Mouse (Mus musculus): ENCODE results near the gene Pfdn4. TPM values are rescaled to one million over a fixed set of nuclear protein-coding genes. Genes with fewer than 3 reads are reported as not detected.

The Pfdn4 gene
- polyA plus RNA-seq, 1 experiment from 2014 or later, result 48.5 TPM

- no peak overlapping the region for H3K4me2 ChIP-seq (ENCODE audit: low read depth, low read length)
- peaks cover 4% of the 10 kb centered on the region; the same call in 1 of the 2 replicates for H3K27me3 ChIP-seq (replicated peaks; ENCODE audit: control insufficient read depth, insufficient read depth, low read length)
- H3K27ac ChIP-seq (ENCODE audit: low read length), result no peak overlapping the region
- H3K4me3 ChIP-seq (ENCODE audit: low read length), result no peak overlapping the region
- no peak for ATAC-seq
- H3K4me1 ChIP-seq (ENCODE audit: control insufficient read depth, insufficient read depth, low read length), result no peaks in the 10 kb centered on the region
- WGBS, result 58% methylated on average over 26 of the region's 26 CpGs
- no peaks in the 10 kb centered on the region for H3K36me3 ChIP-seq (ENCODE audit: control insufficient read depth, insufficient read depth, low read length)
- no peaks in the 10 kb centered on the region for H3K9me3 ChIP-seq (ENCODE audit: control insufficient read depth, low read length)
- H3K9ac ChIP-seq (ENCODE audit: low read depth, low read length), result no peak overlapping the region
Measured at GRCm38 (mm10) chr2:170487890-170488502, 8.2 kb upstream of the Pfdn4 start.

GRCm38 (mm10) chr2:170494784-170495710 is 1.2 kb upstream of the Pfdn4 start:
- H3K9ac ChIP-seq (ENCODE audit: low read depth, low read length), result no peak overlapping the region
- H3K36me3 ChIP-seq (ENCODE audit: control insufficient read depth, insufficient read depth, low read length), result no peaks in the 10 kb centered on the region
- no peak overlapping the region for H3K27ac ChIP-seq (ENCODE audit: low read length)
- 6% methylated on average over 31 of the region's 31 CpGs for WGBS
- H3K4me3 ChIP-seq (ENCODE audit: low read length), result no peak overlapping the region
- H3K27me3 ChIP-seq (replicated peaks; ENCODE audit: control insufficient read depth, insufficient read depth, low read length), result peaks cover 56% of the 10 kb centered on the region
- H3K4me2 ChIP-seq (ENCODE audit: low read depth, low read length), result no peak overlapping the region
- no peak for ATAC-seq
- no peaks in the 10 kb centered on the region for H3K9me3 ChIP-seq (ENCODE audit: control insufficient read depth, low read length)
- H3K4me1 ChIP-seq (ENCODE audit: control insufficient read depth, insufficient read depth, low read length), result peaks cover 13% of the 10 kb centered on the region

- H3K4me1 ChIP-seq (ENCODE audit: control insufficient read depth, insufficient read depth, low read length), result peaks cover 13% of the 10 kb centered on the region
- peak within 1 kb of the TSS; percentile 56 for H3K4me2 ChIP-seq (ENCODE audit: low read depth, low read length)
- H3K4me3 ChIP-seq (ENCODE audit: low read length), result peak within 1 kb of the TSS; percentile 31
- WGBS, result 1% methylated on average over 36 of the region's 36 CpGs
- peak; percentile 97 for ATAC-seq
- no peak within 1 kb of the TSS for H3K9ac ChIP-seq (ENCODE audit: low read depth, low read length)
- H3K36me3 ChIP-seq (ENCODE audit: control insufficient read depth, insufficient read depth, low read length), result no peaks in the 10 kb centered on the region
- no peaks in the 10 kb centered on the region for H3K9me3 ChIP-seq (ENCODE audit: control insufficient read depth, low read length)
- H3K27me3 ChIP-seq (replicated peaks; ENCODE audit: control insufficient read depth, insufficient read depth, low read length), result peaks cover 56% of the 10 kb centered on the region
- H3K27ac ChIP-seq (ENCODE audit: low read length), result no peak within 1 kb of the TSS
Measured at GRCm38 (mm10) chr2:170497091-170497566, 901 bp downstream of the Pfdn4 start, which contains the start of gene Cyp24a1. Gene Cyp24a1 (minus strand): TSS chr2:170497145.

- Histone ChIP-seq H3K4me1 (ENCODE audit: control insufficient read depth, insufficient read depth, low read length) (peaks cover 13% of the 10 kb centered on the region), H3K9me3 (ENCODE audit: control insufficient read depth, low read length) (no peaks in the 10 kb centered on the region), H3K9ac (ENCODE audit: low read depth, low read length) (no peak overlapping the region), H3K36me3 (ENCODE audit: control insufficient read depth, insufficient read depth, low read length) (no peaks in the 10 kb centered on the region), H3K4me2 (ENCODE audit: low read depth, low read length) (0 out of 2 replicates have a peak overlapping the region, but pooled peaks have one; percentile 56), H3K4me3 (ENCODE audit: low read length) (no peak overlapping the region), H3K27ac (ENCODE audit: low read length) (no peak overlapping the region), H3K27me3 (replicated peaks; ENCODE audit: control insufficient read depth, insufficient read depth, low read length) (peaks cover 56% of the 10 kb centered on the region)
- 22% methylated on average over 8 of the region's 8 CpGs for WGBS
- no peak for ATAC-seq
Measured at GRCm38 (mm10) chr2:170498011-170498410, 1.8 kb downstream of the Pfdn4 start.

GRCm38 (mm10) chr2:170503343-170503742 is 7.1 kb downstream of the Pfdn4 start:
- H3K27ac ChIP-seq (ENCODE audit: low read length), result no peak overlapping the region
- peaks cover 6% of the 10 kb centered on the region; the same call in 1 of the 2 replicates for H3K27me3 ChIP-seq (replicated peaks; ENCODE audit: control insufficient read depth, insufficient read depth, low read length)
- no peak overlapping the region for H3K9ac ChIP-seq (ENCODE audit: low read depth, low read length)
- no peaks in the 10 kb centered on the region for H3K36me3 ChIP-seq (ENCODE audit: control insufficient read depth, insufficient read depth, low read length)
- no peak overlapping the region for H3K4me2 ChIP-seq (ENCODE audit: low read depth, low read length)
- 36% methylated on average over 8 of the region's 8 CpGs for WGBS
- H3K9me3 ChIP-seq (ENCODE audit: control insufficient read depth, low read length), result no peaks in the 10 kb centered on the region
- no peak overlapping the region for H3K4me3 ChIP-seq (ENCODE audit: low read length)
- no peaks in the 10 kb centered on the region for H3K4me1 ChIP-seq (ENCODE audit: control insufficient read depth, insufficient read depth, low read length)
- no peak for ATAC-seq

GRCm38 (mm10) chr2:170503983-170504382 is 7.8 kb downstream of the Pfdn4 start:
- Histone ChIP-seq H3K9ac (ENCODE audit: low read depth, low read length) (no peak overlapping the region), H3K27me3 (replicated peaks; ENCODE audit: control insufficient read depth, insufficient read depth, low read length) (peaks cover 1% of the 10 kb centered on the region; the same call in 1 of the 2 replicates), H3K4me2 (ENCODE audit: low read depth, low read length) (no peak overlapping the region), H3K4me1 (ENCODE audit: control insufficient read depth, insufficient read depth, low read length) (no peaks in the 10 kb centered on the region), H3K27ac (ENCODE audit: low read length) (no peak overlapping the region), H3K36me3 (ENCODE audit: control insufficient read depth, insufficient read depth, low read length) (no peaks in the 10 kb centered on the region), H3K9me3 (ENCODE audit: control insufficient read depth, low read length) (no peaks in the 10 kb centered on the region), H3K4me3 (ENCODE audit: low read length) (no peak overlapping the region)
- 29% methylated on average over 4 of the region's 4 CpGs for WGBS
- no peak for ATAC-seq

- peak; percentile 43; the same call in 1 of the 2 replicates for ATAC-seq
- no peak overlapping the region for H3K27ac ChIP-seq (ENCODE audit: low read length)
- H3K36me3 ChIP-seq (ENCODE audit: control insufficient read depth, insufficient read depth, low read length), result no peaks in the 10 kb centered on the region
- peaks cover 7% of the 10 kb centered on the region for H3K4me1 ChIP-seq (ENCODE audit: control insufficient read depth, insufficient read depth, low read length)
- WGBS, result 6% methylated on average over 10 of the region's 10 CpGs
- no peak overlapping the region for H3K9ac ChIP-seq (ENCODE audit: low read depth, low read length)
- H3K9me3 ChIP-seq (ENCODE audit: control insufficient read depth, low read length), result no peaks in the 10 kb centered on the region
- no peak overlapping the region for H3K4me3 ChIP-seq (ENCODE audit: low read length)
- H3K4me2 ChIP-seq (ENCODE audit: low read depth, low read length), result no peak overlapping the region
- H3K27me3 ChIP-seq (replicated peaks; ENCODE audit: control insufficient read depth, insufficient read depth, low read length), result no peaks in the 10 kb centered on the region
Measured at GRCm38 (mm10) chr2:170507734-170508133, 11.5 kb downstream of the Pfdn4 start.

GRCm38 (mm10) chr2:170508821-170509220 is 12.6 kb downstream of the Pfdn4 start:
- 0 out of 2 replicates have a peak, but pooled peaks have one; percentile 11 for ATAC-seq
- H3K9ac ChIP-seq (ENCODE audit: low read depth, low read length), result peak overlapping the region; percentile 46
- 2% methylated on average over 12 of the region's 12 CpGs for WGBS

More at GRCm38 (mm10) chr2:170508821-170509220, 12.6 kb downstream of the Pfdn4 start:
- peaks cover 13% of the 10 kb centered on the region for H3K4me1 ChIP-seq (ENCODE audit: control insufficient read depth, insufficient read depth, low read length)
- H3K27me3 ChIP-seq (replicated peaks; ENCODE audit: control insufficient read depth, insufficient read depth, low read length), result no peaks in the 10 kb centered on the region
- peak overlapping the region; percentile 40 for H3K4me3 ChIP-seq (ENCODE audit: low read length)
- H3K4me2 ChIP-seq (ENCODE audit: low read depth, low read length), result peak overlapping the region; percentile 59
- H3K27ac ChIP-seq (ENCODE audit: low read length), result no peak overlapping the region
- H3K36me3 ChIP-seq (ENCODE audit: control insufficient read depth, insufficient read depth, low read length), result no peaks in the 10 kb centered on the region
- H3K9me3 ChIP-seq (ENCODE audit: control insufficient read depth, low read length), result no peaks in the 10 kb centered on the region

Measured in intestine, embryonic 16.5 days (tissue).